Mouse (Mus musculus) forebrain, embryonic 15.5 days (tissue): ENCODE data around the gene Iqcf5. TPM values are rescaled to one million over a fixed set of nuclear protein-coding genes. Genes with fewer than 3 reads are reported as not detected.

Source experiments
- ATAC-seq: fragments of 200-750 bp; cut with Nextera tagmentation; replicated peaks from 2 replicates; pipeline ENCODE4 v1.8.0; 2017; ENCODE audit warnings: mild to moderate bottlenecking, moderate TSS enrichment, moderate library complexity
- H3K27ac ChIP-seq: fragments of 300-500 bp; sonication (generic); replicated peaks from 2 replicates; pipeline ENCODE4 v1.5.1; 2015; ENCODE audit warnings: mild to moderate bottlenecking, inconsistent platforms
- H3K27me3 ChIP-seq: fragments of 300-500 bp; sonication (generic); 2 replicates; pipeline ENCODE4 v1.6.1; 2015; ENCODE audit warnings: inconsistent platforms
- H3K36me3 ChIP-seq: fragments of 300-500 bp; sonication (generic); 2 replicates; pipeline ENCODE4 v1.6.1; 2015; ENCODE audit warnings: mild to moderate bottlenecking, inconsistent platforms
- H3K4me1 ChIP-seq: fragments of 300-500 bp; sonication (generic); 2 replicates; pipeline ENCODE4 v1.6.1; 2015; ENCODE audit warnings: inconsistent platforms
- H3K4me2 ChIP-seq: fragments of 300-500 bp; sonication (generic); replicated peaks from 2 replicates; pipeline ENCODE4 v1.6.1; 2015; ENCODE audit warnings: mild to moderate bottlenecking, inconsistent platforms
- H3K4me3 ChIP-seq: fragments of 300-500 bp; sonication (generic); 2 replicates; pipeline ENCODE4 v1.5.1; 2015; ENCODE audit warnings: mild to moderate bottlenecking, inconsistent platforms
- H3K9ac ChIP-seq: fragments of 300-500 bp; sonication (generic); replicated peaks from 2 replicates; pipeline ENCODE4 v1.6.1; 2015; ENCODE audit warnings: mild to moderate bottlenecking, inconsistent platforms
- H3K9me3 ChIP-seq: fragments of 300-500 bp; sonication (generic); 2 replicates; pipeline ENCODE4 v1.6.1; 2016; ENCODE audit warnings: inconsistent platforms
- WGBS: fragments of 180-500 bp; shearing (Covaris S2); methylation state at CpG from one replicate; pipeline ENCODE4 v1.1.7; 2015; ENCODE audit warnings: mixed read lengths; 5-methylcytosine and 5-hydroxymethylcytosine counted together
- polyA plus RNA-seq: library from polyadenylated mRNA; unstranded; fragments of >200 nt; fragmentation: Nextera tagmentation; extraction: Ambion mirVana; gene quantifications from 2 replicates; pipeline ENCODE4 v1.2.1, GENCODE M21; 2015

Iqcf5 gene
- not detected in 2 replicates for polyA plus RNA-seq

DNA sequence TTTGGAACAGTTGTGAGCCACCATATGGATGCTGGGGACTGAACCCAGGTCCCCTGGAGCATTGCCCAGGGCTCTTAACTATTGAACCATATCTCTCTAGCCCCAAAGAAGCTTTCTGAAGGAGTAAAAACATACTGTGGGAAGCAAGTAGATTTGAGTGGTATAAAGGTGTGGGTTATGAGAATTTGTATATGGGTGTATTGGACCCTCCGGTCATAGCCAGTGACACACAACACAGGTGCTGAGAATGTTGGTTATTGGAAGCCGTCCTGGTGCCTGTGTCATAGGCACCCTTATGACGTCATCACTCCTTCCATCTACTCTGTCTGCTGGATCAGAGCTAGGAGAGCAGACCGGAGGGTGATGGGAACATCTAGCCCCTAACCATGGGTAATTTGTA is at the start of gene Iqcf5:
TSS of gene Iqcf5 (plus strand) at position 301 of the 400 bp plus-strand sequence.
- Histone ChIP-seq H3K4me2 (no peak within 1 kb of the TSS), H3K4me3 (no peak within 1 kb of the TSS), H3K36me3 (no peaks in the 10 kb centered on the region), H3K9me3 (no peaks in the 10 kb centered on the region), H3K27ac (no peak within 1 kb of the TSS; the same call in 1 of the 2 replicates), H3K4me1 (peaks cover 4% of the 10 kb centered on the region; the same call in 1 of the 2 replicates), H3K27me3 (no peaks in the 10 kb centered on the region), H3K9ac (no peak within 1 kb of the TSS)
- ATAC-seq, result no peak
- WGBS, result 87% methylated on average over 4 of the region's 4 CpGs

DNA sequence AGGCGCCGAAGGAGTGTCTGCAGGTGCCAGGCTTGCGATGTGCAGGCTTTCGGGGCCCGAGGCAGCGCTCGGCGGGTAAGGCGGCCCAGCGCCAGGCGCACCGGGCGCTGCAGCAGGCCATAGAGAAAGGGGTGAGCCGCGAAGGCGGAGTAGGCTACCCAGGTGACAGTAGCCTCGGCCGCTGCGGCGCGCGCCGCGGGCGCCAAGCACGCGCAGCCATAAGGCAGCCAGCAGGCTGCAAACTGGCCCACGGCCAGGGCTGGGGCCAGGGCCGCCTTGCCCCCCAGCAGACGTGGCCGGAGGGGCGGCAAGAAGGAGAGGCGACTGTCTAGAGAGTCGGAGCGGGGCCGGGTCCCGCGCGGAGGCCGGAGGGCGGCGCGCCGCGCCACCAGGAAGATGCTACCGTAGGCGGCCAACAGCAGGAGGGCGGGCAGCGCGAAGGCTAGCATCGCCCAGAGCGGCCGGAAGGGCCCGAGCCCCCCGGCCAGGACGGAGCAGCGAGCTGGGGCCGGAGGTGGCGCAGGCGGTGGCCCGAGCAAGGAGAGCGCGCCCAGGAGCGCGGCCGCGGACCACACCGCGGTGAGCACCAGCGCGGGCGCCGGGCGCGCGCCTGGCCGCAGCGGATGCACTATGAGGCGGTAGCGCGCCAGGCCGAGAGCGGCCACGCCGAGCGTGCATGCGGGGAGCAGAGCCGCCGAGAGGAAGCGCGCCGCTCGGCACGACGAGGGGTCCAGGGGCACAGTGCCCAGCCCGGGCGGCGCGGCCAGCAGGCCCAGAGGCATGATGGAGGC is 49.4 kb upstream of the Iqcf5 start:
- Histone ChIP-seq H3K4me3 (peak overlapping the region; percentile 45), H3K36me3 (peaks cover 31% of the 10 kb centered on the region), H3K9me3 (no peaks in the 10 kb centered on the region), H3K27ac (peak overlapping the region; percentile 70), H3K4me2 (peak overlapping the region; percentile 75), H3K9ac (peak overlapping the region; percentile 59), H3K27me3 (no peaks in the 10 kb centered on the region), H3K4me1 (peaks cover 25% of the 10 kb centered on the region)
- 1% methylated on average over 91 of the region's 99 CpGs for WGBS
- ATAC-seq, result peak; percentile 83

DNA sequence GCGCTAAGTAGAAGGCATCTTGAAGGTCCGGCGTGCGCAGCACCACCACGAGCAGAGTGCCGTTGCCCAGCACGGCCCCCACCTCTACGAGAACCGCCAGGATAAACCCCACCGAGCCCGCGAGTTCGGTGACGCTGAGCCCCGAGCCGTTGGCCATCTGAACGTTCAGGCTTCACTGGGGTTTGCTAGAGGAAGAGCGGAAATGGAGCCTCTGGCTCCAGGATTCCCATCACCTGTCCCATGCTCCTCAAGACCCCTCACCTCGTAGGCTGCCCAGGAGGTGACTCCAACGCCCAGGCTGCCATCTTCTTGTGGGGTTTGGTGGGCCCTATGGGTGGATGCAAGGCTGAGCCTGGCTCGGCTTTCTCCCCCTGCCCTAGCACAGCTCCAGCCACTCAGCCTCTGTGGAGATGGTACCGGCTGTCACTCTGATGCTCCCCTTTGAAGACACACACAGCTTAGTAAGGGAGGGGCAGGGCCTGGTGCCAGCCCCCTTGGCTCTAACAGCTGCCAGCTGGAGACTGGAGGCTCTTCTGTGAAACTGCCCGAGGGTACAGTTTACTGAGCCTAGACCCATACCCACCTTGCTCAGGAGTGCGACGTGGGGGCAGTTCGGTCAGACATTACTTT is 48.7 kb upstream of the Iqcf5 start, which contains the start of gene Gpr62:
TSS of gene Gpr62 (minus strand) at position 368 of the 630 bp plus-strand sequence.
- Histone ChIP-seq H3K27me3 (no peaks in the 10 kb centered on the region), H3K9ac (peak within 1 kb of the TSS; percentile 59), H3K4me1 (peaks cover 19% of the 10 kb centered on the region), H3K4me2 (peak within 1 kb of the TSS; percentile 75), H3K36me3 (peaks cover 25% of the 10 kb centered on the region), H3K9me3 (no peaks in the 10 kb centered on the region), H3K27ac (peak within 1 kb of the TSS; percentile 70), H3K4me3 (peak within 1 kb of the TSS; percentile 45)
- 25% methylated on average over 26 of the region's 26 CpGs for WGBS
- ATAC-seq, result peak; percentile 56

DNA sequence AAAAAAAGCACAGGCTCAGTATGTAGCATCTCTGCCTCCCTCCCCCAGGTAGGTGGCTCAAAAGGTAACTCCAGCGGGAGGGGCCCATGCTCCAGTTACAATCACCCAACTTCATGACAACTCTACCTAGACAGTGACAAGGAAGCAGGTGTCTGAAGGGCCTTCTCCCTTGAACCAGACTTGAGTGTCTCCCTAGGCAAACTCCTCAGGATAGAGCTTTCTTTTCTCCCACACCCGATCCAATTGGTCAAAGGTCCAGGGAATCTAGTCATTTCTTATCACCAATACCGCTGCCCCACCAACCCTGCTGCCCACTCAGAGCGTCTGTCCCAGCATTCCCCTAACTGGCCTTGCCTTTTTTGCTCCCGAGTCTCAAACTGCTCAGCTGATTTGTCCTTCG is 47.7 kb upstream of the Iqcf5 start:
- no peaks in the 10 kb centered on the region for H3K9me3 ChIP-seq
- WGBS, result 91% methylated on average over 6 of the region's 6 CpGs
- peaks cover 19% of the 10 kb centered on the region for H3K4me1 ChIP-seq
- no peaks in the 10 kb centered on the region for H3K27me3 ChIP-seq
- H3K9ac ChIP-seq, result no peak overlapping the region
- no peak overlapping the region for H3K4me3 ChIP-seq
- H3K4me2 ChIP-seq, result no peak overlapping the region
- H3K36me3 ChIP-seq, result peaks cover 17% of the 10 kb centered on the region
- H3K27ac ChIP-seq, result no peak overlapping the region
- no peak for ATAC-seq

DNA sequence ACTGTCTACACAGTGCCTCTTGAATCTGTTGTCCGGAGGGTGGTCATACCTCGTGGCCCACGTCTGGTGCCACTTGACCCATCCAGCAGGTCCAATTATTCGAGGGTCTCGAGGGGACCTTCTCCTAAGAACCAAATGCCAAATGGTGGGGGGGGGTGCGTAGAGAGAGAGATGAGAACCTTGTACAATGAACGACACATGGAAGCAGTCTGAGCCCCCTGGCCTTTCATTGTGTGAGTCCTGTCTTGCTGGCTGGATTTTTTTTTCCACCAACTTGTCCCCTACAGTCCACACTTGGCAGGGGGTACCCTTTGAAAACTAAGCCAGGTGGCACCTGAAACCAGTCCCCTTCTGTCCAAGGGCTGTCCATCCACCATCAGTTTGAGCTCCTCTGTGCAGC is 46.6 kb upstream of the Iqcf5 start:
- Histone ChIP-seq H3K9me3 (no peaks in the 10 kb centered on the region), H3K4me3 (no peak overlapping the region), H3K9ac (no peak overlapping the region), H3K4me1 (peaks cover 19% of the 10 kb centered on the region), H3K36me3 (peaks cover 8% of the 10 kb centered on the region), H3K4me2 (no peak overlapping the region), H3K27ac (no peak overlapping the region), H3K27me3 (no peaks in the 10 kb centered on the region)
- WGBS, result 85% methylated on average over 7 of the region's 7 CpGs
- ATAC-seq, result no peak

DNA sequence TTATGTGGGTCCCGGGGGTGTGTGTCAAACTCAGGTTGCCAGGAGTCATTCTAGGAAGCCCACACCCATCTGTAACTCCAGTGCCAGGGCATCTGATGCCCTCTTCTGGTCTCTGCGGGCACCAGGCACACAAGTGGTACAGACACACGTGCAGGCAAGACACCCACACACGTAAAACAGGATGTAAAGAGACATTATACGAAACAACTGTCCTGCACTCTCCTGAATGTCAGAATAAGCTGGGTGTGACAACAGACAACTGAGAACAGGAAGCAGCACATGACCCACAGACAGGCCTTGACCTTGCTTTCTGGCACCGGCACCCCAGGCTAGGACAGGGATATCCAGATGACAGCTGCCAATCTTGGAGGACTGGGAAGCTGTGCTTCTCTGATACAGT is 45.1 kb upstream of the Iqcf5 start:
- Histone ChIP-seq H3K9ac (no peak overlapping the region), H3K9me3 (no peaks in the 10 kb centered on the region), H3K27ac (no peak overlapping the region), H3K4me1 (peaks cover 21% of the 10 kb centered on the region), H3K4me2 (no peak overlapping the region), H3K4me3 (no peak overlapping the region), H3K36me3 (no peaks in the 10 kb centered on the region), H3K27me3 (no peaks in the 10 kb centered on the region)
- no peak for ATAC-seq
- WGBS, result 83% methylated on average over 6 of the region's 6 CpGs

DNA sequence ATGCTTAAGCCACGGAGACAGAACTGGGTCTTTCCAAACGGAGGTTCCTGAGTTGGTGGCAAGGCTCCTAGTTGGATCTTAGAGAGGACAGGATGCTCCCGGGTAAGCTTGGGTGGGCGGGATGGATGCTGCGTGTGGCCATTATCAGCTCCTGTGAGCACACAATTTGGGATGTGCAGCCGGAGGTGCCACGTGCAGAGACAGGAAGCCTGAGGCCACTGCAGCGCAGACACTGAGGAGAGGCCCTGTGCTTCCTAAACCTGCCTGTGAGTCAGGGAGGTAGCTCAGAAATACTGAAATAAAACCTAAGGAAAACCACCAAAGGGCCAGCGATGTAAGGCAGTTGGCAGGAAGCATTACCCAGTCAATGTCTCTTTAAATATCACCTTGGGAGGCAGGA is 44.6 kb upstream of the Iqcf5 start:
- no peaks in the 10 kb centered on the region for H3K27me3 ChIP-seq
- no peak overlapping the region for H3K4me2 ChIP-seq
- H3K9me3 ChIP-seq, result no peaks in the 10 kb centered on the region
- no peak for ATAC-seq
- H3K36me3 ChIP-seq, result no peaks in the 10 kb centered on the region
- H3K9ac ChIP-seq, result no peak overlapping the region
- no peak overlapping the region for H3K4me3 ChIP-seq
- WGBS, result 73% methylated on average over 9 of the region's 9 CpGs
- H3K27ac ChIP-seq, result no peak overlapping the region
- H3K4me1 ChIP-seq, result peaks cover 21% of the 10 kb centered on the region

DNA sequence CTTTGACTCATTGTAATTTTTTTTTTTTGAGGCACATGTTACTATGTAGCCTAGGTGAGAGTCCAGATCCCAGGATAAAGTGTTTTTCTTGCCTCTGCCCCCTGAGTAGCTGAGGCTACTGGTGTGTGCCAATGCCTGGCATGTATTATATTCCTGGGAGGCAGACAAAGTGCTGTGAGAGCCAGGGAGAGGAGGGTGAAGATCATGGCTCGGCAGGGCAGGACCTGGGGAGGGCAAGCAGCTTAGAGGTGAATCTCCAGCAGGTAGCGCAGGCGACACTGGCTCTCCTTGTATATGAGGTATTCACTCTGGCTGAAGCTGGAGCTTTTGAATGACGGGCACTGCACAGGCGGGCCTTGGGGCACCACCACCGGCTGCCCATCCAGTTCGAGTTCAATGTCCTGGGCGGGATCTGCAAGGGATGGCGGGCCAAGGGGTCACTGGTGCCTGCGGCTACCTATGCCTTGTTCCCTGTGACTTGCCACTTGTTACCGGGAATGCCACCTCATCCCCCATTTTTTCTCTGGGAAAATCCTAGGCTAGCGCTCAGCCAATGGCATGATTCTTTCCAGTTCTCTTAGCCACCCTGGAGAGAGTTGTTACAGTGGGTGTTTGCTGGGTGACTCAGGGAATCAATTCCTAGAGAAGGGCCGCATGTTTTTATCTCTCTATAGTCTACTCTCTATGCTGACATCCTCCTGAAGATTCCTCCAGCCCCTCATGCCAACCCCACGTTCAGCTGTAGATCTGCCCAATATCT is 43.2 kb upstream of the Iqcf5 start:
- no peak overlapping the region for H3K27ac ChIP-seq

DNA sequence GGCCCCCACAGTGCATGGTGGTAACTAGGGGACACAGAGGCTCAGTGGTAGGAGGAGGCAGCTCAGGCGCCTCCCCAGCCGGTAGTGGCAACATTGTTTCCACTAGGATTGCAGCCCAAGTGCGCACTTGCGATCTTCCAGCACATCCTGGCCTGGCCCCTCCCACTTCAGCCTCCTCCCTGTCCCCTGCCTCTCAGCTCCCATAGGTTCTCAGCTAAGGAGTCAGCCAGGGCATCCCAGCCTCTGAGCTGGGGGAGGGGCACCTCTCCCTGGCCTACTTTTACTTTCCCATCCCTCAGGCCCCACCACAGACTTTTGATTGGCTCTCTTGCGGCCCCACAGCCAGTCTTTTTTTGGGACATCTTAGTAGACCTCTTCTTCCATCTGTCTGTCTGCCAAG is 42.5 kb upstream of the Iqcf5 start:
- no peak for ATAC-seq
- Histone ChIP-seq H3K27me3 (no peaks in the 10 kb centered on the region), H3K9me3 (no peaks in the 10 kb centered on the region), H3K4me2 (no peak overlapping the region), H3K4me3 (no peak overlapping the region), H3K9ac (no peak overlapping the region), H3K36me3 (no peaks in the 10 kb centered on the region), H3K27ac (no peak overlapping the region), H3K4me1 (peaks cover 17% of the 10 kb centered on the region)
- 11% methylated on average over 5 of the region's 5 CpGs for WGBS

More for the DNA sequence above, 43.2 kb upstream of the Iqcf5 start:
- Histone ChIP-seq H3K4me3 (no peak overlapping the region), H3K4me2 (no peak overlapping the region), H3K27me3 (no peaks in the 10 kb centered on the region), H3K9ac (no peak overlapping the region), H3K36me3 (no peaks in the 10 kb centered on the region), H3K9me3 (no peaks in the 10 kb centered on the region), H3K4me1 (peaks cover 13% of the 10 kb centered on the region)
- no peak for ATAC-seq
- WGBS, result 63% methylated on average over 14 of the region's 14 CpGs

DNA sequence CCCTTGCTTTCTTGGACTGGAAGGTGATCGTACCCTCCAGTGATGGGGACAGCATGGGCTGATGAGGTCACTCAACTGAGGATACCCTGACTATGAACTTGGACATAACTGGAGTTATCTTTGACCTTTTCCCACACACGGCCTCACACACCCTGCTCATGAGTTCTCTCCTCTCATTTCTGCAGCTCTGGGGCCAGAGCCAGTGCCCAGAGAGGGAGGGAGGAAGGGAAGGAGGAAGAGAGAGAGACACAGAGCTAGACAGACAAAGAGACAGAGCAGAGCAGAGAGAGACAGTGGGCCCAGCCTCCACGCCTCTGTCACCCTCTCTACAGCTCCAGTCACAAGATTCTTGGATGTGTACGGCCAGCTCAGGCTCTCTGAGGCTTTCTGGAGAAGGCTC is 42.1 kb upstream of the Iqcf5 start:
- H3K27me3 ChIP-seq, result no peaks in the 10 kb centered on the region
- H3K27ac ChIP-seq, result no peak overlapping the region
- H3K4me1 ChIP-seq, result peaks cover 17% of the 10 kb centered on the region
- H3K4me2 ChIP-seq, result no peak overlapping the region
- WGBS, result 73% methylated on average over 4 of the region's 4 CpGs
- H3K36me3 ChIP-seq, result no peaks in the 10 kb centered on the region
- no peak overlapping the region for H3K9ac ChIP-seq
- no peak overlapping the region for H3K4me3 ChIP-seq
- H3K9me3 ChIP-seq, result no peaks in the 10 kb centered on the region
- ATAC-seq, result no peak

DNA sequence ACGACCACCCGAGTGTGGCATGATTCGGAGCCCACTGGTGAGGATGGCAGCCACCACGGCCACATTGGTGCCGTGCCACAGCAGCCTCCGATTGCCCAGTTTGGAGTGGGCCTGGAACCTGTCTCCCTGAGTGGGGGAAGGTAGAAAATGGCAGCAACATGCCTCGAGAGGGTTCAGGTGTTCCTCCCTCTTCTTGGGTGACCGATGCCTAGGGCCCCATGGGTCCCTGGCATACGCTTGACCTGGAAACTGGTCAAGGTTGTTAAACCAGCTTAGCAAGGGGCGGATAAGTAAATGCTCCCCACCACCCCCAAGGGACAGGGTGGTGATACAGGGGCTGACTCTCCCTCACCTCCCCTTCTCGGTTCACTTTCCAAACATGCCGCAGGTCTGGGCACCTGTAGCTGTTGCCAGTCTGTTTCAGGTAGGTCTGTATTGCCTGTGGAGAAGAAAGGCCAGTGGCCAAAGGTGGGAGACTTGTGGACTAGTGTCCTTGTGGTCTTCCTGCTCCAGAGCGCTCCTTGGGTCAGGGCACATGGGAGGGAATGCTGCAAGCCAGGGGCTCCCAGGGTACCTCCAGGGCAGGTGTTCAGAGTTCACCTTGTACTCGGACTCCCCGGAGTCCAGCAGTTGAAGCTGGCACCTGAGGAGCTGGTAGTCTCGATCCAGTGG is 41.2 kb upstream of the Iqcf5 start:
- no peak for ATAC-seq
- Histone ChIP-seq H3K27me3 (no peaks in the 10 kb centered on the region), H3K36me3 (no peaks in the 10 kb centered on the region), H3K9ac (no peak overlapping the region), H3K4me2 (no peak overlapping the region), H3K4me1 (peaks cover 25% of the 10 kb centered on the region), H3K9me3 (no peaks in the 10 kb centered on the region), H3K4me3 (no peak overlapping the region), H3K27ac (no peak overlapping the region)
- WGBS, result 91% methylated on average over 16 of the region's 16 CpGs

DNA sequence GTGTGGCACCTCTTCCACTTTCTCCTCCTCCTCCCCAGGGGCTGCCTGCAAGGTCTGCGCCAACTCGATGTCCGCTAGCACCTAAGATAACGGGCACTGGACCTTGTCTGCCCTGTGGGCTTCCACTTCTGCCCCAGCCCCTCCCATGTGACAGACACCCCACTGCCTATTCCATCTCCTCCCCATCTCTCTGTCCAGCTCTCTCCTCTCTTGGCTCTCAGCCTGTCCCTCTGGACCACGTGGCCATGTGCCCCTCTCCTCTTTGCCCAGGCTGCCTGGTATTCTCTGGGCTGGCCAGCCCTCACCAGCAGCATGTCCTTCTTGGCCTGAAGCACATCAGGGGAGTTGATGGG is 40.6 kb upstream of the Iqcf5 start:
- no peak overlapping the region for H3K4me3 ChIP-seq
- no peaks in the 10 kb centered on the region for H3K36me3 ChIP-seq
- no peak overlapping the region for H3K27ac ChIP-seq
- no peak overlapping the region for H3K9ac ChIP-seq
- no peak for ATAC-seq
- peaks cover 30% of the 10 kb centered on the region for H3K4me1 ChIP-seq
- no peaks in the 10 kb centered on the region for H3K27me3 ChIP-seq
- H3K9me3 ChIP-seq, result no peaks in the 10 kb centered on the region
- no peak overlapping the region for H3K4me2 ChIP-seq
- 81% methylated on average over 5 of the region's 5 CpGs for WGBS
